Mouse (Mus musculus) right cerebral cortex, postnatal 25 days (tissue): ENCODE measurements around the gene D930007J09Rik.

Experiments used
- DNase-seq: peaks from one replicate; pipeline ENCODE4 v3.0.0; 2022

The D930007J09Rik gene

GRCm38 (mm10) chr13:32802259-32803081 is at the start of gene D930007J09Rik:
Gene D930007J09Rik, minus strand, starts transcription at chr13:32802849.
- peak; percentile 71 for DNase-seq

GRCm38 (mm10) chr13:32851967-32852366 is 49.3 kb upstream of the D930007J09Rik start:
- DNase-seq, result no peak

- no peak for DNase-seq
Measured at GRCm38 (mm10) chr13:32850668-32851404, 48.2 kb upstream of the D930007J09Rik start, which contains the start of gene Serpinb1a. Gene Serpinb1a, minus strand, starts transcription at chr13:32851185.

GRCm38 (mm10) chr13:32850156-32850555 is 47.5 kb upstream of the D930007J09Rik start:
- no peak for DNase-seq

GRCm38 (mm10) chr13:32849531-32850123 is 47.0 kb upstream of the D930007J09Rik start:
- no peak for DNase-seq

GRCm38 (mm10) chr13:32849092-32849491 is 46.4 kb upstream of the D930007J09Rik start:
- no peak for DNase-seq

GRCm38 (mm10) chr13:32846221-32846620 is 43.6 kb upstream of the D930007J09Rik start:
- DNase-seq, result no peak

- no peak for DNase-seq
Measured at GRCm38 (mm10) chr13:32841349-32841748, 38.7 kb upstream of the D930007J09Rik start.

- DNase-seq, result no peak
Measured at GRCm38 (mm10) chr13:32839314-32839713, 36.7 kb upstream of the D930007J09Rik start.

- DNase-seq, result no peak
Measured at GRCm38 (mm10) chr13:32834513-32834912, 31.9 kb upstream of the D930007J09Rik start.

- no peak for DNase-seq
Measured at GRCm38 (mm10) chr13:32833237-32833636, 30.6 kb upstream of the D930007J09Rik start.

GRCm38 (mm10) chr13:32832776-32833175 is 30.1 kb upstream of the D930007J09Rik start:
- DNase-seq, result no peak

GRCm38 (mm10) chr13:32831505-32832273 is 29.0 kb upstream of the D930007J09Rik start:
- DNase-seq, result no peak

GRCm38 (mm10) chr13:32828886-32829285 is 26.2 kb upstream of the D930007J09Rik start:
- no peak for DNase-seq

- DNase-seq, result no peak
Measured at GRCm38 (mm10) chr13:32827951-32828350, 25.3 kb upstream of the D930007J09Rik start.

- no peak for DNase-seq
Measured at GRCm38 (mm10) chr13:32827111-32827822, 24.6 kb upstream of the D930007J09Rik start.

- DNase-seq, result no peak
Measured at GRCm38 (mm10) chr13:32825546-32825945, 22.9 kb upstream of the D930007J09Rik start.

GRCm38 (mm10) chr13:32824377-32825330 is 22.0 kb upstream of the D930007J09Rik start:
- no peak for DNase-seq

GRCm38 (mm10) chr13:32823126-32823525 is 20.5 kb upstream of the D930007J09Rik start:
- no peak for DNase-seq

- DNase-seq, result no peak
Measured at GRCm38 (mm10) chr13:32821671-32822070, 19.0 kb upstream of the D930007J09Rik start.

GRCm38 (mm10) chr13:32819926-32820325 is 17.3 kb upstream of the D930007J09Rik start:
- no peak for DNase-seq
